Mouse (Mus musculus) bone marrow macrophage, adult 2 months (primary cell): Measurements from ENCODE around the gene Cstb.

Experiments
- CTCF ChIP-seq: IDR thresholded peaks from 2 replicates; pipeline ENCODE4 v1.5.1; 2012; ENCODE audit warnings: low read depth, mild to moderate bottlenecking, low read length, moderate library complexity
- POLR2A ChIP-seq: IDR thresholded peaks from 2 replicates; pipeline ENCODE4 v1.6.1; 2012; ENCODE audit warnings: mild to moderate bottlenecking, low read depth, low read length, borderline replicate concordance

DNA sequence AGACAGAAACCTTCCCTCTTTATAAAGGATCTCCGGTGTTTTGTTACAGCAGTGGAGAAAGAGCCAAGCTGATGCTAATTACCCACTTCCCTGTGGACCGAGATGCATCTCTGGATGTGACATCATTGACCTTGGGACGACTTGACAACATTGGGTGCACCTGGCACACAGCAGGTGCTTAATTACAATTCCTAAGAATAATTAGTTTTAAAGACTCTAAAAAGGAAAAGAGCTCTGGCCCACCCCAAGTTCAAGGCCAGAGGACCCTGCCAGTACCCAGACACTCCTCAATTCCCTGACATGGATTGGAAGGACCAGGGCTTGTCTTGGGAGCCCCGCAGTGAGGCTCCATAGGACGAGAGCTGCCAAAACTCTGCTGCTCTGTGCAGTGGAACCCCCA lies 16.1 kb downstream of the Cstb start:
- TF ChIP-seq CTCF (no peak), POLR2A (no peak)
